23 mouse cellular contexts compared by ENCODE assay signal in the genomic region with DNA sequence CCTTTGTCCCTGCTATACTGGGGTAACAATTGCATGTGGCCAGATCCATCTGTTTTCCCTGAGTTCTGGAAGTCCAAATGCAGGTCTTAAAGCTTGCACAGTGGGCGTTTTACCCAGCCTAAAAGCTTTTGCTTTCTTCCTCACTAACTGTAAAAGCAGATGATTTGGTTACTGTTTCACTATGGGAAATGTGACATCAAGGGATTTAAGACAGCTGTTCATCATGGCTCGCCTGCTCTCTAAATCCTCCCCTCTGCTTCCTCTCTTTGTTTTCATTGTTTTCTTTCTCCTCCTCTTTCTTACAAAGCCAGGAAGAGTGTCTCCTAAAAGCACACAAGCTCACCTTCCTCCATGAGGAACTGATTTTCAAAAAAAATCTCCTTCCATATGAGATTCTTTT.
DNase-seq lines count a peak whose midpoint lies in the region; ATAC-seq and TF ChIP-seq lines count a peak whose summit lies in the region.
"Had no signal": no experiment of that assay in that cellular context is flagged by ENCODE, and none has a peak within 500 bp of the region (broad histone marks: within the 10 kb centered on the region; RNA-seq: fewer than 3 reads in every experiment).

No protein-coding gene starts in this region.

- H3K27ac ChIP-seq in heart, embryonic 16.5 days (ENCODE audit: low read length) = 0 out of 2 replicates have a peak overlapping the region, but pooled peaks have one; percentile 29
- H3K27ac ChIP-seq in kidney, embryonic 16.5 days (ENCODE audit: low read length) = 0 out of 2 replicates have a peak overlapping the region, but pooled peaks have one; percentile 44
- no peak overlapping the region for H3K27ac ChIP-seq in thymus, adult 2 months (ENCODE audit: control insufficient read depth, insufficient read depth, low read length)
- H3K27ac ChIP-seq: forebrain, embryonic 13.5 days; intestine, embryonic 15.5 days; midbrain, embryonic 13.5 days; stomach, embryonic 15.5 days had no signal

- H3K4me2 ChIP-seq in heart, embryonic 16.5 days (ENCODE audit: low read depth, low read length) = no peak overlapping the region
- H3K4me2 ChIP-seq in kidney, embryonic 16.5 days (replicated peaks; ENCODE audit: low read depth, low read length) = no peak overlapping the region
- H3K4me2 ChIP-seq: forebrain, embryonic 13.5 days; intestine, embryonic 15.5 days; liver, embryonic 11.5 days; midbrain, embryonic 13.5 days; stomach, embryonic 15.5 days had no signal

- TF ChIP-seq POLR2A in thymus, adult 2 months (IDR thresholded peaks at IDR 0.05; ENCODE audit: control insufficient read depth, extremely low read depth, insufficient read depth, low read length, poor library complexity) = no peak

- TF ChIP-seq CTCF in thymus, adult 2 months (IDR thresholded peaks at IDR 0.05; ENCODE audit: borderline replicate concordance, control insufficient read depth, extremely low read depth, insufficient read depth, low read length, poor library complexity) = no peak

- H3K4me3 ChIP-seq in heart, embryonic 16.5 days (ENCODE audit: low read length) = no peak overlapping the region
- H3K4me3 ChIP-seq in kidney, embryonic 16.5 days (ENCODE audit: low read length) = no peak overlapping the region
- H3K4me3 ChIP-seq in thymus, adult 2 months (ENCODE audit: control insufficient read depth, insufficient read depth, low read length) = no peak overlapping the region
- H3K4me3 ChIP-seq: forebrain, embryonic 13.5 days; intestine, embryonic 15.5 days; megakaryocyte, embryonic 14.5 days; midbrain, embryonic 13.5 days; stomach, embryonic 15.5 days had no signal

- ATAC-seq in heart, embryonic 16.5 days (replicated peaks; ENCODE audit: extremely low read depth, insufficient read depth, low FRiP score) = no peak
- ATAC-seq in kidney, embryonic 16.5 days (ENCODE audit: low FRiP score, low TSS enrichment) = no peak
- no peak for ATAC-seq in cerebellum, adult (ENCODE audit: insufficient number of reproducible peaks, low FRiP score, low TSS enrichment)
- ATAC-seq: forebrain, embryonic 13.5 days; hindbrain, embryonic 16.5 days; intestine, embryonic 15.5 days; midbrain, embryonic 13.5 days had no signal

- H3K36me3 ChIP-seq in heart, embryonic 16.5 days (ENCODE audit: control insufficient read depth, insufficient read depth) = no peaks in the 10 kb centered on the region
- H3K36me3 ChIP-seq in kidney, embryonic 16.5 days (ENCODE audit: insufficient read depth, low read length) = no peaks in the 10 kb centered on the region
- H3K36me3 ChIP-seq in thymus, adult 2 months (ENCODE audit: control insufficient read depth, insufficient read depth, low read length) = no peaks in the 10 kb centered on the region
- H3K36me3 ChIP-seq: G1E; intestine, embryonic 15.5 days; midbrain, embryonic 13.5 days; stomach, embryonic 15.5 days had no signal

- DNase-seq in heart, postnatal 4 days = no peak
- DNase-seq in kidney, adult 9 months = no peak
- peak; percentile 8 for DNase-seq in thymus, postnatal 14 days
- DNase-seq in thymus, adult 2 months = no peak
- DNase-seq: adrenal gland, adult 8-10 months; cerebellum, adult 9-10 months; embryo, embryonic 11 days; gastrocnemius, postnatal 10 days; kidney, adult 2 months; layer of hippocampus, adult 9-11 months; lung, postnatal 4 days; thymus, postnatal 4 days had no signal

- no peaks in the 10 kb centered on the region for H3K4me1 ChIP-seq in heart, embryonic 16.5 days (ENCODE audit: control insufficient read depth, insufficient read depth, low read length)
- 0 out of 2 replicates have a peak, but pooled peaks cover 3% of the 10 kb centered on the region for H3K4me1 ChIP-seq in kidney, embryonic 16.5 days (ENCODE audit: insufficient read depth, low read length)
- H3K4me1 ChIP-seq in thymus, adult 2 months (replicated peaks; ENCODE audit: control insufficient read depth, insufficient read depth, low read length) = no peaks in the 10 kb centered on the region
- H3K4me1 ChIP-seq: forebrain, embryonic 13.5 days; intestine, embryonic 15.5 days; megakaryocyte, embryonic 14.5 days; stomach, embryonic 15.5 days had no signal

- H3K27me3 ChIP-seq in heart, embryonic 16.5 days (ENCODE audit: control insufficient read depth, insufficient read depth, low read length) = no peaks in the 10 kb centered on the region
- H3K27me3 ChIP-seq in kidney, embryonic 16.5 days (ENCODE audit: insufficient read depth, low read length) = no peaks in the 10 kb centered on the region
- no peaks in the 10 kb centered on the region for H3K27me3 ChIP-seq in thymus, adult 2 months (ENCODE audit: control insufficient read depth, insufficient read depth, low read length)
- H3K27me3 ChIP-seq: forebrain, embryonic 13.5 days; intestine, embryonic 15.5 days; megakaryocyte, embryonic 14.5 days; midbrain, embryonic 13.5 days; stomach, embryonic 15.5 days had no signal

- WGBS in heart, embryonic 16.5 days = 23% methylated on average over 2 of the region's 2 CpGs
- WGBS in kidney, embryonic 16.5 days = 13% methylated on average over 2 of the region's 2 CpGs
- 61% methylated on average over 2 of the region's 2 CpGs for WGBS in thymus, adult 2 months

- peaks cover 4% of the 10 kb centered on the region for H3K9me3 ChIP-seq in heart, embryonic 16.5 days (replicated peaks; ENCODE audit: control insufficient read depth, low read length)
- H3K9me3 ChIP-seq in kidney, embryonic 16.5 days (ENCODE audit: low read length) = peaks cover 6% of the 10 kb centered on the region; the same call in 1 of the 2 replicates
- H3K9me3 ChIP-seq: intestine, embryonic 15.5 days; stomach, embryonic 15.5 days had no signal

- H3K9ac ChIP-seq in heart, embryonic 16.5 days (ENCODE audit: low read length) = no peak overlapping the region
- H3K9ac ChIP-seq in kidney, embryonic 16.5 days (replicated peaks; ENCODE audit: low read length) = no peak overlapping the region
- H3K9ac ChIP-seq: forebrain, embryonic 13.5 days; intestine, embryonic 15.5 days; midbrain, embryonic 13.5 days; stomach, embryonic 15.5 days had no signal
